ENCODE assay signal across 10 mouse cellular contexts in genomic region chr3:96424447-96424846, GRCm38 (mm10). TPM values are rescaled to one million over a fixed set of nuclear protein-coding genes. Genes with fewer than 3 reads are reported as not detected.
"Had no signal": no experiment of that assay in that cellular context is flagged by ENCODE, and none has a peak within 500 bp of the region (broad histone marks: within the 10 kb centered on the region; RNA-seq: fewer than 3 reads in every experiment).

No protein-coding gene starts in this region.

RNA-seq across cellular contexts. Expression of gene BC107364, which starts 27.7 kb away (rescaled TPM):
- total RNA-seq: layer of hippocampus, adult 18-20 months; left cerebral cortex, postnatal 36 days; monocyte, adult 5-6 weeks had no signal
- polyA plus RNA-seq: liver, embryonic 13.5 days; liver, postnatal 0 days; macrophage; midbrain, embryonic 11.5 days; midbrain, embryonic 15.5 days; neural tube, embryonic 14.5 days; small intestine, adult 2 months had no signal
